24 mouse cellular contexts compared by ENCODE assay signal in genomic region chr5:39273710-39274385, GRCm38 (mm10).
DNase-seq lines count a peak whose midpoint lies in the region; ATAC-seq lines count a peak whose summit lies in the region.
"Had no signal": no experiment of that assay in that cellular context is flagged by ENCODE, and none has a peak within 500 bp of the region (broad histone marks: within the 10 kb centered on the region; RNA-seq: fewer than 3 reads in every experiment).

No protein-coding gene starts in this region.

- DNase-seq in heart, embryonic 10.5 days (ENCODE audit: low spot score), result no peak
- peak; percentile 92 for DNase-seq in cerebellum, adult 11-12 months
- DNase-seq in cerebellum, adult 9-10 months, result peak; percentile 98
- DNase-seq in cerebellum, postnatal 25 days, result peak; percentile 76 to 79
- DNase-seq in lung, postnatal 36 days, result no peak
- no peak for DNase-seq in adipocyte (ENCODE audit: low spot score)
- no peak for DNase-seq in spleen, postnatal 14 days (ENCODE audit: low spot score in 2 of 2)
- DNase-seq: adrenal gland, adult 8-10 months; adrenal gland, postnatal 36 days; forebrain, postnatal 0 days; gastrocnemius, postnatal 14 days; heart, adult 2 months; heart, postnatal 14 days; kidney, adult 18-20 months; kidney, postnatal 10 days had no signal

- WGBS in heart, embryonic 12.5 days, result 45% methylated on average over 4 of the region's 4 CpGs
- WGBS in heart, embryonic 10.5 days, result 51% methylated on average over 4 of the region's 4 CpGs

- no peaks in the 10 kb centered on the region for H3K36me3 ChIP-seq in heart, embryonic 12.5 days
- H3K36me3 ChIP-seq in heart, embryonic 10.5 days, result no peaks in the 10 kb centered on the region
- H3K36me3 ChIP-seq: embryonic facial prominence, embryonic 10.5 days; heart, embryonic 15.5 days; intestine, embryonic 15.5 days had no signal

- no peak overlapping the region for H3K27ac ChIP-seq in heart, embryonic 12.5 days (ENCODE audit: poor library complexity, severe bottlenecking)
- H3K27ac ChIP-seq in heart, embryonic 10.5 days, result no peak overlapping the region
- H3K27ac ChIP-seq: embryonic facial prominence, embryonic 10.5 days; forebrain, embryonic 13.5 days; heart, adult 2 months; heart, embryonic 15.5 days; hindbrain, embryonic 14.5 days; intestine, embryonic 15.5 days had no signal

- H3K4me3 ChIP-seq in heart, embryonic 12.5 days, result no peak overlapping the region
- H3K4me3 ChIP-seq in heart, embryonic 10.5 days, result no peak overlapping the region
- H3K4me3 ChIP-seq: embryonic facial prominence, embryonic 10.5 days; forebrain, embryonic 13.5 days; heart, adult 2 months; heart, embryonic 15.5 days; intestine, embryonic 15.5 days had no signal

- H3K9me3 ChIP-seq in heart, embryonic 12.5 days (replicated peaks), result no peaks in the 10 kb centered on the region
- H3K9me3 ChIP-seq in heart, embryonic 10.5 days, result no peaks in the 10 kb centered on the region
- H3K9me3 ChIP-seq: embryonic facial prominence, embryonic 10.5 days; forebrain, embryonic 13.5 days; heart, embryonic 15.5 days; intestine, embryonic 15.5 days had no signal

- no peak overlapping the region for H3K9ac ChIP-seq in heart, embryonic 12.5 days
- H3K9ac ChIP-seq: forebrain, embryonic 13.5 days; forebrain, postnatal 0 days; heart, embryonic 15.5 days; hindbrain, embryonic 14.5 days; intestine, embryonic 15.5 days had no signal

- ATAC-seq in heart, embryonic 12.5 days (ENCODE audit: insufficient number of reproducible peaks, low FRiP score), result peak; percentile 25; the same call in 1 of the 2 replicates
- ATAC-seq: activated CD4-positive, CD25-positive, alpha-beta regulatory T cell, adult 4 months; forebrain, embryonic 13.5 days; forebrain, postnatal 0 days; intestine, embryonic 15.5 days; Patski had no signal

- peaks cover 12% of the 10 kb centered on the region for H3K4me1 ChIP-seq in heart, embryonic 12.5 days (replicated peaks)
- H3K4me1 ChIP-seq in heart, embryonic 10.5 days, result 0 out of 2 replicates have a peak, but pooled peaks cover 7% of the 10 kb centered on the region
- H3K4me1 ChIP-seq: embryonic facial prominence, embryonic 10.5 days; forebrain, embryonic 13.5 days; intestine, embryonic 15.5 days had no signal

- no peaks in the 10 kb centered on the region for H3K27me3 ChIP-seq in heart, embryonic 12.5 days (replicated peaks)
- no peaks in the 10 kb centered on the region for H3K27me3 ChIP-seq in heart, embryonic 10.5 days (ENCODE audit: insufficient read depth, poor library complexity, severe bottlenecking)
- H3K27me3 ChIP-seq: CH12.LX; forebrain, embryonic 13.5 days; heart, embryonic 15.5 days; intestine, embryonic 15.5 days; Patski had no signal

- H3K4me2 ChIP-seq in heart, embryonic 12.5 days, result no peak overlapping the region
- H3K4me2 ChIP-seq: forebrain, embryonic 13.5 days; heart, embryonic 15.5 days; hindbrain, embryonic 14.5 days; intestine, embryonic 15.5 days had no signal

Comparison
In these comparisons a context has a peak if more than half of its experiments do, and no peak if none do; other contexts are left out.
1. DNase-seq: peak in cerebellum, adult 11-12 months (single experiment), cerebellum, adult 9-10 months (single experiment) and cerebellum, postnatal 25 days (2 of 2); none in heart, embryonic 10.5 days (single experiment), lung, postnatal 36 days (single experiment), adipocyte (single experiment) and spleen, postnatal 14 days (0 of 2).